ENCODE assay signal across 10 mouse cellular contexts in genomic region chr13:55058042-55058441, GRCm38 (mm10). TPM values are rescaled to one million over a fixed set of nuclear protein-coding genes. Genes with fewer than 3 reads are reported as not detected.
A peak's percentile ranks its signal among the peaks of the same experiment; 100 is the strongest.
DNase-seq lines count a peak whose midpoint lies in the region; ATAC-seq and TF ChIP-seq lines count a peak whose summit lies in the region.
"Had no signal": no experiment of that assay in that cellular context is flagged by ENCODE, and none has a peak within 500 bp of the region (broad histone marks: within the 10 kb centered on the region; RNA-seq: fewer than 3 reads in every experiment).

No protein-coding gene starts in this region.

- H3K36me3 ChIP-seq in kidney, embryonic 15.5 days: peaks cover 23% of the 10 kb centered on the region
- H3K36me3 ChIP-seq in intestine, embryonic 15.5 days: peaks cover 6% of the 10 kb centered on the region; the same call in 1 of the 2 replicates

- ATAC-seq in kidney, embryonic 15.5 days (replicated peaks; ENCODE audit: low FRiP score): no peak
- no peak for ATAC-seq in intestine, embryonic 15.5 days
- no peak for ATAC-seq in megakaryocyte, adult 5-6 weeks (ENCODE audit: poor library complexity, severe bottlenecking)

- DNase-seq in kidney, adult 18-20 months: peak; percentile 30
- peak; percentile 50 for DNase-seq in ES-CJ7 (ENCODE audit: low read depth, low spot score)
- no peak for DNase-seq in brain, embryonic 14.5 days (ENCODE audit: low read depth)
- peak; percentile 7 to 9 for DNase-seq in lung, adult 18-20 months
- no peak for DNase-seq in Muller cell, postnatal 12 days (ENCODE audit: inconsistent ontology term)

- H3K4me3 ChIP-seq in kidney, embryonic 15.5 days (replicated peaks): no peak overlapping the region
- H3K4me3 ChIP-seq in intestine, embryonic 15.5 days (replicated peaks): no peak overlapping the region
- H3K4me3 ChIP-seq: embryonic facial prominence, embryonic 15.5 days; limb, embryonic 13.5 days had no signal

- WGBS in kidney, embryonic 15.5 days: 94% methylated on average over 2 of the region's 2 CpGs
- 96% methylated on average over 2 of the region's 2 CpGs for WGBS in intestine, embryonic 15.5 days

- TF ChIP-seq POLR2A in brain, embryonic 14.5 days (IDR thresholded peaks at IDR 0.05; ENCODE audit: borderline replicate concordance, extremely low read depth, insufficient read depth, insufficient read length, poor library complexity, severe bottlenecking): no peak

- H3K4me2 ChIP-seq in kidney, embryonic 15.5 days: no peak overlapping the region
- H3K4me2 ChIP-seq in intestine, embryonic 15.5 days (replicated peaks): no peak overlapping the region
- H3K4me2 ChIP-seq: embryonic facial prominence, embryonic 15.5 days; limb, embryonic 13.5 days had no signal

- no peak overlapping the region for H3K27ac ChIP-seq in kidney, embryonic 15.5 days
- no peak overlapping the region for H3K27ac ChIP-seq in intestine, embryonic 15.5 days
- H3K27ac ChIP-seq: embryonic facial prominence, embryonic 15.5 days; limb, embryonic 13.5 days had no signal

- H3K27me3 ChIP-seq in kidney, embryonic 15.5 days: no peaks in the 10 kb centered on the region
- H3K27me3 ChIP-seq in intestine, embryonic 15.5 days (replicated peaks): no peaks in the 10 kb centered on the region
- H3K27me3 ChIP-seq: embryonic facial prominence, embryonic 15.5 days; limb, embryonic 13.5 days had no signal

- no peaks in the 10 kb centered on the region for H3K9me3 ChIP-seq in kidney, embryonic 15.5 days (replicated peaks)
- H3K9me3 ChIP-seq in intestine, embryonic 15.5 days: no peaks in the 10 kb centered on the region
- H3K9me3 ChIP-seq: embryonic facial prominence, embryonic 15.5 days; limb, embryonic 13.5 days had no signal

- no peak overlapping the region for H3K9ac ChIP-seq in kidney, embryonic 15.5 days
- H3K9ac ChIP-seq in intestine, embryonic 15.5 days: no peak overlapping the region
- H3K9ac ChIP-seq: embryonic facial prominence, embryonic 15.5 days; limb, embryonic 13.5 days had no signal

- H3K4me1 ChIP-seq in kidney, embryonic 15.5 days: 0 out of 2 replicates have a peak, but pooled peaks cover 4% of the 10 kb centered on the region
- H3K4me1 ChIP-seq in intestine, embryonic 15.5 days (replicated peaks): no peaks in the 10 kb centered on the region
- H3K4me1 ChIP-seq: embryonic facial prominence, embryonic 15.5 days; limb, embryonic 13.5 days had no signal

- TF ChIP-seq CTCF in brain, embryonic 14.5 days (IDR thresholded peaks at IDR 0.05; ENCODE audit: borderline replicate concordance, extremely low read depth, insufficient read depth, insufficient read length): peak; percentile 38; the same call in 1 of the 2 replicates

RNA-seq across cellular contexts. Expression of gene Hk3, which starts 36.9 kb away (rescaled TPM):
- polyA plus RNA-seq in kidney, embryonic 15.5 days (2015; fragmentation: Nextera tagmentation; extraction: Ambion mirVana): 0.77 and 0.91 TPM in 2 replicates
- polyA plus RNA-seq in brain, embryonic 14.5 days (2012; rRNA removed): 0.90 and 1.1 TPM in 2 replicates
- 1.2 TPM in 2 replicates for polyA plus RNA-seq in intestine, embryonic 15.5 days (2015; fragmentation: Nextera tagmentation; extraction: Ambion mirVana)
- 37.9 and 43.1 TPM in 2 replicates for total RNA-seq in megakaryocyte, adult 5-6 weeks (2015)
- 99.2 and 109 TPM in 2 replicates for total RNA-seq in megakaryocyte, adult 5-6 weeks (2017)

RNA-seq across cellular contexts. Expression of gene Uimc1, which starts 42.1 kb away (rescaled TPM):
- 23.9 and 24.3 TPM in 2 replicates for polyA plus RNA-seq in kidney, embryonic 15.5 days (2015; fragmentation: Nextera tagmentation; extraction: Ambion mirVana)
- 15.4 and 17.3 TPM in 2 replicates for polyA plus RNA-seq in brain, embryonic 14.5 days (2012; rRNA removed)
- 19.7 and 21.8 TPM in 2 replicates for polyA plus RNA-seq in intestine, embryonic 15.5 days (2015; fragmentation: Nextera tagmentation; extraction: Ambion mirVana)
- total RNA-seq in megakaryocyte, adult 5-6 weeks (2015): 54.5 and 58.7 TPM in 2 replicates
- total RNA-seq in megakaryocyte, adult 5-6 weeks (2017): 69.5 and 85.7 TPM in 2 replicates

RNA-seq across cellular contexts. Expression of gene Zfp346, which starts 47.1 kb away (rescaled TPM):
- polyA plus RNA-seq in kidney, embryonic 15.5 days (2015; fragmentation: Nextera tagmentation; extraction: Ambion mirVana): 20.0 and 21.5 TPM in 2 replicates
- polyA plus RNA-seq in brain, embryonic 14.5 days (2012; rRNA removed): 40.2 and 43.4 TPM in 2 replicates
- 14.3 and 14.7 TPM in 2 replicates for polyA plus RNA-seq in intestine, embryonic 15.5 days (2015; fragmentation: Nextera tagmentation; extraction: Ambion mirVana)
- 8.0 and 12.3 TPM in 2 replicates for total RNA-seq in megakaryocyte, adult 5-6 weeks (2015)
- total RNA-seq in megakaryocyte, adult 5-6 weeks (2017): 6.6 and 8.2 TPM in 2 replicates

Comparison
In these comparisons a context has a peak if more than half of its experiments do, and no peak if none do; other contexts are left out.
1. DNase-seq: peak in kidney, adult 18-20 months (single experiment), ES-CJ7 (single experiment) and lung, adult 18-20 months (2 of 2); none in brain, embryonic 14.5 days (single experiment) and Muller cell, postnatal 12 days (single experiment).